Mouse (Mus musculus) limb, embryonic 15.5 days (tissue): ENCODE measurements at regions not wholly inside any gene's neighbourhood (a gene's known extent, or its start where the extent isn't known, plus 50 kb on each side); places are given as distances from the start of the nearest gene placed in this dataset.
"Not testable (repeated sequence)": the region's sequence is repeated elsewhere in the genome, so short reads cannot be mapped to it uniquely, and the experiment has no call there.

Source experiments
- ATAC-seq: fragments of 200-750 bp; cut with Nextera tagmentation; 2 replicates; pipeline ENCODE4 v1.8.0; 2017; ENCODE audit warnings: low read depth, moderate TSS enrichment; ENCODE audit not compliant: insufficient number of reproducible peaks, low FRiP score, low TSS enrichment
- H3K27ac ChIP-seq: fragments of 300-500 bp; sonication (generic); 2 replicates; pipeline ENCODE4 v1.5.1; 2015; ENCODE audit warnings: moderate library complexity, mild to moderate bottlenecking, inconsistent platforms
- H3K27me3 ChIP-seq: fragments of 300-500 bp; sonication (generic); 2 replicates; pipeline ENCODE4 v1.6.1; 2015; ENCODE audit warnings: inconsistent platforms
- H3K36me3 ChIP-seq: fragments of 300-500 bp; sonication (generic); 2 replicates; pipeline ENCODE4 v1.6.1; 2015; ENCODE audit warnings: inconsistent platforms
- H3K4me1 ChIP-seq: fragments of 300-500 bp; sonication (generic); 2 replicates; pipeline ENCODE4 v1.6.1; 2015; ENCODE audit warnings: inconsistent platforms
- H3K4me2 ChIP-seq: fragments of 300-500 bp; sonication (generic); 2 replicates; pipeline ENCODE4 v1.6.1; 2015; ENCODE audit warnings: mild to moderate bottlenecking, inconsistent platforms
- H3K4me3 ChIP-seq: fragments of 300-500 bp; sonication (generic); 2 replicates; pipeline ENCODE4 v1.5.1; 2015; ENCODE audit warnings: mild to moderate bottlenecking, inconsistent platforms
- H3K9ac ChIP-seq: fragments of 300-500 bp; sonication (generic); 2 replicates; pipeline ENCODE4 v1.6.1; 2015; ENCODE audit warnings: inconsistent platforms
- H3K9me3 ChIP-seq: fragments of 300-500 bp; sonication (generic); 2 replicates; pipeline ENCODE4 v1.6.1; 2016; ENCODE audit warnings: inconsistent platforms
- WGBS: fragments of 180-500 bp; shearing (Covaris S2); methylation state at CpG from one replicate; pipeline ENCODE4 v1.1.7; 2015; 5-methylcytosine and 5-hydroxymethylcytosine counted together

DNA sequence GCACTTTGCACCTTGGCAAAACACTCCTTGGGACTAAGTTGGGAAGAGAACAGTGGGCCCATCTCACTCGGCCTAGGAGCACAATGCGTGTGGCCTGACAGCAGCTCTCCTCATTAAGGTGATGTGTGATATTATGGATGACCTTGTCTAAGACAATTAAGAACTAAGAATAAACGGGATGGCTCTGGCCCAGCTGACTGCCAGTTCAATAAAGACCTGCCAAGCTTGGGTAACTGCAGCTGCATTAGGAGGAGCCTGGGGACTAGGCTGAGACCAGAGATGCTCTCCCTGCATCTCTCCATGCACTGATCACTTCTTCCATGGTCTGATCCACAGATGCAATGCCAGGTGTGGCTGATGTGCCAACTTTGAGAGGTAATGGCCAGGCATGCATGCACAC, 356.7 kb downstream of the Fut8 start:
- H3K4me2 ChIP-seq = no peak overlapping the region
- 70% methylated on average over 3 of the region's 3 CpGs for WGBS
- H3K27me3 ChIP-seq = no peaks in the 10 kb centered on the region
- H3K27ac ChIP-seq = no peak overlapping the region
- H3K36me3 ChIP-seq = no peaks in the 10 kb centered on the region
- H3K4me1 ChIP-seq = peaks cover 8% of the 10 kb centered on the region; the same call in 1 of the 2 replicates
- no peak for ATAC-seq
- H3K9ac ChIP-seq = no peak overlapping the region
- H3K9me3 ChIP-seq = no peaks in the 10 kb centered on the region
- H3K4me3 ChIP-seq = no peak overlapping the region

DNA sequence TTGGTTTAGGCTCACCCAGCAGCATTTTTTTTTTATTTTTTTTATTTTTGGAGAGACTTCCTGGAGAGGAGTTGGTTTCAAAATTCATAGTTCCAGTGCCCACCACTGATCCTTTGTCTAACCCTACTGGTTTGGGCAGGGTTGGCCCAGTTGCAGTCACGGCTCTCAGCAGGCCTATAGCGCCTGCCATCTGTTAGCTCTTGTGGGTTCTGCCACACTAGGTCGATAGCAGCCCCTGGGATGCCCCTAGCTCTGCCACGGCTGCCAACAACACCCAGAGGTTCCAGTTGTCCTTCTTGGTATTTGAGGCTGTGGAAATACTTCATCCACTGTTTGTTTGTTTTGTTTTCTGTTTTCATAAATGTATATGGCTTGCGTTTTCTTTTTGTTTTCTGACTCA, 357.9 kb downstream of the Fut8 start:
- Histone ChIP-seq H3K4me1 (peaks cover 8% of the 10 kb centered on the region; the same call in 1 of the 2 replicates), H3K4me2 (no peak overlapping the region), H3K27me3 (no peaks in the 10 kb centered on the region), H3K9ac (no peak overlapping the region), H3K27ac (no peak overlapping the region), H3K9me3 (no peaks in the 10 kb centered on the region), H3K36me3 (no peaks in the 10 kb centered on the region), H3K4me3 (no peak overlapping the region)
- 68% methylated on average over 5 of the region's 5 CpGs for WGBS
- no peak for ATAC-seq

DNA sequence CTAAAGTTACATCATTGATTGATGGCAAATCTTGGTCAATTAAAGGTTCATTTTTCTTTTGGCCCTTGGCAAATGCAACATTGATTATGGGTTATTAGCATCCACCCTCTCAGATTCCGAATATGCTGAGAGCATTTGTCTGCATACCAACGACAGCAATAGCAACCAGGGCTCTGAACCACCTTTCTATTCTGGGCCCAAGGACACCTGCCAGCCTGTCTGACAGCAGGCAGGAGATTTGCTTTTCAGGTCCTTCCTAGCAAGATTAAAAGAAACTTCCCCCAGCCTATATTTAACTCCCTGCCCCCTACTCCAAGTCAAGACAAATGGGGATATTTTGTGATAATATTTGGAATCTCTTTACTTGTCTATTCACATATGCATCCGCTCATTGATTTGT, 358.8 kb downstream of the Fut8 start:
- H3K4me1 ChIP-seq = peaks cover 8% of the 10 kb centered on the region; the same call in 1 of the 2 replicates
- H3K4me3 ChIP-seq = no peak overlapping the region
- no peak overlapping the region for H3K4me2 ChIP-seq
- H3K27me3 ChIP-seq = no peaks in the 10 kb centered on the region
- ATAC-seq = no peak
- no peak overlapping the region for H3K9ac ChIP-seq
- H3K36me3 ChIP-seq = no peaks in the 10 kb centered on the region
- H3K9me3 ChIP-seq = no peaks in the 10 kb centered on the region
- 61% methylated on average over 3 of the region's 3 CpGs for WGBS
- no peak overlapping the region for H3K27ac ChIP-seq

DNA sequence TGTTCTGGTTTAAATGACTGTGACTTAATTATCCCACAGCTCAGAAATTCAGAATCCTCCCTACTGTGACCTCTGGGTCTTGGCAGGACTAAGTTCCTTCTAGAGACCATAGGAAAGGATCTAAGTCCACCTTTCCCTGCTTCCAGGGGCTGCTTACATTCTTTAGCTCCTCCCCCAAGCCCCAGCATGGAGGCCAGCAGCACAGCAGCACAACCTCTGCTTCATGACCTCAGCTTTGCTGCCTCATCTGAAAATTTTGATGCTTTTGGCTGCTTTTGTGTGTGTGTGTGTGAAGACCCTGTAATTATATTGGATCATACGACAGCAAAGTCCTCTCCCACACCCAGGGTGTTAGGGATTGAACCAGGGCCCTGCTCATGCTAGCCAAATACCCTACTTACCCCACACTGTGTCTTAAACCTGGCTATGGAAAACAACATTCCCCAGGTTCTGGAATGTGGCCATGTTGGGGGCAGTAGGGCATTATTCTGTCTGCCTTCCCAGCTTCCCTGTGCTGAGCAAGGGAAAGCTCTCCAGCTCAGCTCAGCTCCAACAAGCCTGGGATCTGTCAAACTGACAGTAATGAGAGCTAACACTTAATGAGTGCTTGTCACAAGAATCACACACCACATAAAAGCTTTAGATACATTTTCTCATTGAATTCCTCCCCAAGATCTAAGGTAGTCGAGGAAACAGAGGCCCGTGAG, 359.9 kb downstream of the Fut8 start:
- H3K4me2 ChIP-seq = no peak overlapping the region
- 23% methylated on average over 3 of the region's 3 CpGs for WGBS
- peaks cover 8% of the 10 kb centered on the region; the same call in 1 of the 2 replicates for H3K4me1 ChIP-seq
- no peak for ATAC-seq
- no peaks in the 10 kb centered on the region for H3K27me3 ChIP-seq
- H3K36me3 ChIP-seq = no peaks in the 10 kb centered on the region
- H3K9me3 ChIP-seq = no peaks in the 10 kb centered on the region
- H3K27ac ChIP-seq = no peak overlapping the region
- no peak overlapping the region for H3K4me3 ChIP-seq
- no peak overlapping the region for H3K9ac ChIP-seq

DNA sequence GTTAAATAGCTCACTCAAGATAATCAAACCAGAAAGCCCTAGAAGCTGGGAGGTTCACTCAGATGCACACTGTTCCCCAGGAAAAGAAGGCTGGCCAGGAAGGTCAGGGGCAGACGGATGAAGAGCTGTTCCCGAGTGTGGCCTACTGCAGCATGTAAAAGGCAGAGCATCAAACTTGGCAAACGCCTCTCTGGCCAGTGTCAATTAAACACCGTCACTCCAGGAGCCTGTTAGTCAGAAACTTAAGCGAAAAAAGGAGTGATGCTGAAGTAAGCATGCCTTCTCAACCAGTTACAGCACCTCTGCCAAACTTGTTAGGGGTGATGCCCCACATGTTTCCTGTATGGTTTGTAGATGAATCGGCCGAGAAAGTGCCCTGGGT, 360.4 kb downstream of the Fut8 start:
- Histone ChIP-seq H3K36me3 (no peaks in the 10 kb centered on the region), H3K27ac (no peak overlapping the region), H3K4me1 (peaks cover 8% of the 10 kb centered on the region; the same call in 1 of the 2 replicates), H3K9ac (no peak overlapping the region), H3K4me2 (no peak overlapping the region), H3K4me3 (no peak overlapping the region), H3K27me3 (no peaks in the 10 kb centered on the region), H3K9me3 (no peaks in the 10 kb centered on the region)
- 32% methylated on average over 7 of the region's 7 CpGs for WGBS
- ATAC-seq = no peak

DNA sequence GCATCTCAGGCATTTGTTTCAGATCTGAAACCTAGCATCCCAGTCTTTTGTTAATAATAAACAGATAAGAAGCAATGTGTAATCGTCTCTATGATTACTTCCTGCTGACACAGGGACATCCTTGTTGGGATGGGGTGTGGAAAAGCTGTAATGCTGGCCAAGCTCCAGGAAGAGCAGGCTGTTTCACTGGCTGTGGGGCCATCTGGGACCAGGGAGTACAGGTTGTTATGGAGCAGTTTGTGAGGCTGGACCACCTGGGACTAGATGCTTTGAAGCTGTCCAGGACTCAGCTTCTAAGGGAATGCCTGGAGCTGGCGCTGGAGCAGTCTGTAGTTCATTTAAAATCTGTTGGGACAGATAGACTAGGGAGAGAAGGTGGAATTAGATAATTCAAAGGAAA, 361.5 kb downstream of the Fut8 start:
- ATAC-seq = no peak
- Histone ChIP-seq H3K4me3 (no peak overlapping the region), H3K9ac (no peak overlapping the region), H3K27me3 (no peaks in the 10 kb centered on the region), H3K27ac (no peak overlapping the region), H3K9me3 (no peaks in the 10 kb centered on the region), H3K4me2 (no peak overlapping the region), H3K4me1 (peaks cover 8% of the 10 kb centered on the region; the same call in 1 of the 2 replicates), H3K36me3 (no peaks in the 10 kb centered on the region)
- 28% methylated on average over 2 of the region's 2 CpGs for WGBS

DNA sequence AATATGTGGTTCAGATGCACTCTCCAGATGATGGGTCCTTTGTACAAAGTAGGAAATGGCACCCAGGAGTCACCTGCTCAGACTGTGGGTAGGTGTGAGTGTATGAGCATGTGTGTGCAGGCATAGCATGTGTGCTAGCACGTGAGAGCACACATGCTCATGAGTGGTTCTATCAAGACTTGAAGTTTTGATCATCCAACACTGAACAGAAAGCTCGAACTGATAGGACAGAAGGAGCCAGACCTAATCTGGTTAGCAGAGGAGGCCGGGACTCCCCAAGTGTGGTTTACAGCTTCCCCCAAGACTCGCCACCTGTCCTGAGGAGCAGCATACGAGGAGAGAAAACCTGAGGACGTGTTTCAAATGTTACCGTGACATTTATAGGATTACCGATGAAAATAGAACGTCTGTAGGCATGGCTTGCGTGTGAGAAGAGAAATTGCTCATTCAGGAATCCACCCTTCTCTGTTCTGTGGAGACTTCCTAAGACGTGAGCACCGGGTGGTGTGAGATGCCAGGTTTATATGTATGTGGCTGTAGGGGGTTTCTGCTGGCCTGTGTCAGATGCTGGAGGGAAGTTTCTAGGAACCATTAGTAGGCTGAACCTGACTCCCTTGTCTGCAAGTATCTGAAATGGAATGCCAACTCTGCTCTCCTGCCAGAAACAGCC, 366.0 kb downstream of the Fut8 start:
- no peaks in the 10 kb centered on the region for H3K9me3 ChIP-seq
- no peak overlapping the region for H3K27ac ChIP-seq
- H3K4me1 ChIP-seq = no peaks in the 10 kb centered on the region
- H3K4me3 ChIP-seq = no peak overlapping the region
- WGBS = 75% methylated on average over 12 of the region's 12 CpGs
- no peak overlapping the region for H3K9ac ChIP-seq
- no peaks in the 10 kb centered on the region for H3K27me3 ChIP-seq
- ATAC-seq = no peak
- H3K4me2 ChIP-seq = no peak overlapping the region
- H3K36me3 ChIP-seq = no peaks in the 10 kb centered on the region

DNA sequence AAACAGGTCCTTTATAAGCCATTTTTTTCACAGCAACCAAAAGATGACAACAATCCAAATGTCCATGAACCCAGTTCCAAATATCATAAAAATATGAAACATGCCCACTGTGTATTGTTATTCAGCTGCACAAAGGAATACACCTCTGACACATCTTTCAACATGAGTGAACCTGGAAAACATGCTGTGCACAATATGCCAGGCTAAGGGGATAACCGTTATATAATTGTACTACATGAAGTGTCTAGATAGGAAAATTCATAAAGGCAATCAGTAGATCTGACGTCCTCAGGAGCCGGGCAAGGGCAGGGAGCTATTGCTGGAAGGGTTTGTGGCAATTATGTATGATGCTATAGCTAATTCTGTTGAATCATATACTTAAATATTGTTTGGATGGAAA, 379.6 kb downstream of the Fut8 start:
- H3K9me3 ChIP-seq = no peaks in the 10 kb centered on the region

DNA sequence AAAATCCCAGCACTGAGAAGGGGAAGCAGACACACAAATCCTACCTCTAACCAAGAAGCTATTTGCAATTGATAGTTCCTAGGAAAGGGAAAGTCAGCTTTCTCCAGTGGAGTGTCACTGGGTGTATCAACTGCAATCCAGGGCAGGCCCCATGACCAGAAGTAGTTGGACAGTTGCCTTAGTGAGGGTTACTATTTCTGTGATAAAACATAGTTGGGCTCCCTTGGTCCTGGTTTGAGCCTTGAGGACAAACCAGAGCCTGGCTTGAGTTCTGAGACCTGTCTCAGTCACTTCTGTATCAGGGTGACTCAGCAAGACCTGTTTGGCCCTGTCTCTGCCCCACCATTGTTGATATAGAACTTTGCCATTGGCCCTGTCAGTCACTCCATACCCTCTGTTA, 384.3 kb downstream of the Fut8 start:
- H3K4me3 ChIP-seq = no peak overlapping the region
- no peak for ATAC-seq
- H3K36me3 ChIP-seq = no peaks in the 10 kb centered on the region
- no peaks in the 10 kb centered on the region for H3K9me3 ChIP-seq
- no peaks in the 10 kb centered on the region for H3K4me1 ChIP-seq
- H3K4me2 ChIP-seq = no peak overlapping the region
- H3K27ac ChIP-seq = no peak overlapping the region
- H3K27me3 ChIP-seq = no peaks in the 10 kb centered on the region
- no peak overlapping the region for H3K9ac ChIP-seq

More for the DNA sequence above, 379.6 kb downstream of the Fut8 start:
- Histone ChIP-seq H3K4me1 (no peaks in the 10 kb centered on the region), H3K27me3 (no peaks in the 10 kb centered on the region), H3K36me3 (no peaks in the 10 kb centered on the region), H3K4me3 (no peak overlapping the region), H3K4me2 (no peak overlapping the region), H3K9ac (no peak overlapping the region), H3K27ac (no peak overlapping the region)
- ATAC-seq = no peak
- WGBS = 87% methylated on average over 3 of the region's 3 CpGs

DNA sequence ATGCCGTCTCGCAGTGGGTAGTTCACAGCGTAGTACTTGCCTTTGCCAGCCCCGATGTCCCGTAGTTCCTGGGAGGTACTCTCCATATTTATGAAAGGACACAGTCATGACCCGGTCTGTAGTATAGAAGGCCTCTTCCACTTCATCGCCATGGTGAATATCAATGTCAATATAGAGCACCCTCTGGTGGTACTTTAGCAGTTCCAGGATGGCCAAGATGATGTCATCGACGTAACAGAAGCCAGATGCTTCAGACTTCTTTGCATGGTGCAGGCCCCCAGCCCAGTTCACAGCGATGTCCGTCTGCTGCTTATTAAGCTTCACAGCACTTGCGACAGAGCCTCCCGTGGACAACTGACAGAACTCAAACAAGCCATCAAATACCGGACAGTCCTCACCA, 386.4 kb downstream of the Fut8 start:
- H3K9me3 ChIP-seq, H3K36me3 ChIP-seq, H3K4me2 ChIP-seq, H3K27ac ChIP-seq, H3K27me3 ChIP-seq, ATAC-seq, H3K4me1 ChIP-seq, H3K9ac ChIP-seq, H3K4me3 ChIP-seq: not testable (repeated sequence)
- 78% methylated on average over 14 of the region's 14 CpGs for WGBS

DNA sequence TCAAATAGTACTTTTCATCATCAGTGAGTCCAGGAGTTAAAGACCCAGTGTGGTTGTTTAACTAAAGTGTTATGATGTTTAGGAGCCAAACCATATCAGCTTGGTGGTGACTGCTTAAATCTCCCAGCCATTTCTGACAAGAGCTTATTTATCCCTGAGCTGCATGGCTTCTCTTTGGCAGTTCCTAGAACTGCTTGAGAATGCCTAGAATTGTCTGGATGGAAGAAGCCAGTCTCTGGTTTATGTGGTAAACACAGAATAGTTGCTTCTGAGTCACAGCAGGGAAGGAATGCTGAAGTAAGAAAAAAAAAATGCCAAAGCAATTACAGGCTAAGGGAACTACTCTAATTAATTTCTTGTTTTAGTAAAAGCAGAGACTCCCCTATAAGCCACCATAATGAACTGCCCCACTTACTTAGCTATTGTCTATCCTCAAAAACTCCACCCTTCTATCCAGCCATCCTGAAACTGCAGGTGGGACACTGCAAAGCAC, 390.5 kb downstream of the Fut8 start:
- no peaks in the 10 kb centered on the region for H3K4me1 ChIP-seq
- no peak for ATAC-seq
- no peaks in the 10 kb centered on the region for H3K36me3 ChIP-seq
- no peak overlapping the region for H3K4me2 ChIP-seq
- H3K27ac ChIP-seq = no peak overlapping the region
- H3K9ac ChIP-seq = no peak overlapping the region
- H3K27me3 ChIP-seq = no peaks in the 10 kb centered on the region
- H3K4me3 ChIP-seq = no peak overlapping the region
- no peaks in the 10 kb centered on the region for H3K9me3 ChIP-seq

DNA sequence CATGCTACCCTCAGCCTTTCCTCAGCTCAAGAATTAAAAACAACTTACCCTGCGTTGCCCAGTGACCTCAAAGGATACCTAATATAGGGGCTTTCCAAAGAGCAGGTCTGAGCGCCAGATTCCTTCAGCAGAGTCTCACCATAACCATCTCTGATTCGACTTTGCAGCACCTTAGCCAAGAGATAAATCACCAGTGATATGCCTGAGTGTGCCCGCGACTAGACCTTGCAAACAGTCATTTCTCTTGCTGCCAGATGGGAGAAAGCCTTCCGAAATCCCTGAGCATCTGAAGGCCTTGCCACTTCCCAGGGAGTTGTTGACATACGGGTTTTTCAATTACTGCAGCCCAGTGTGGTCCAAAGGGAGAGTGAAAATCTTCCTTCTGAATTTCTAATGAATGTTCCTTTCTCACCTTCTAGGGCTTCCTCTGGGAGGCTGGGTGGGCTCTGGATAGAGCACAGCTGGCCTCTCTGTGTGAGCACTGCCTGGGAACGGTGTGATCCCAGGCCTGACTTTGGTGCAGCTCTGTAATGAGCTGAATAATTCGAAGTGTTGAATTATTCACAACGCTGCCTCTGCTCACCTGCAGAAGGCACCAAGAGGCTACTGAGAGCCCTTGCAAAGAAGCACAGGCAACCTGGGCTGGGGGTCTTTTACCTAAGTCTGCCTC, 396.2 kb downstream of the Fut8 start:
- Histone ChIP-seq H3K9ac (no peak overlapping the region), H3K9me3 (no peaks in the 10 kb centered on the region), H3K4me3 (no peak overlapping the region), H3K27ac (no peak overlapping the region), H3K4me1 (no peaks in the 10 kb centered on the region), H3K36me3 (no peaks in the 10 kb centered on the region), H3K4me2 (no peak overlapping the region), H3K27me3 (no peaks in the 10 kb centered on the region)
- no peak for ATAC-seq
- WGBS = 39% methylated on average over 10 of the region's 10 CpGs
